Mouse (Mus musculus) myocyte (in vitro differentiated cells): Measurements from ENCODE around the gene Lrrc10b.

Experiments used
- E2F4 ChIP-seq: IDR thresholded peaks from one replicate; pipeline ENCODE4 v1.6.1; 2011; ENCODE audit warnings: mild to moderate bottlenecking, control low read depth, moderate library complexity; ENCODE audit not compliant: insufficient read depth
- MAX ChIP-seq: IDR thresholded peaks from one replicate; pipeline ENCODE4 v1.6.1; 2011; ENCODE audit warnings: low read depth, mild to moderate bottlenecking, control low read depth
- MYOD1 ChIP-seq, 3 experiments: IDR thresholded peaks; one replicate each; pipeline ENCODE4 v1.6.1; 2011; ENCODE audit warnings: control low read depth in 2 of 3, low read depth in 2 of 3, mild to moderate bottlenecking in 2 of 3, moderate library complexity in 1 of 3; ENCODE audit not compliant: insufficient read length in 2 of 3, control insufficient read depth in 1 of 3
- MYOG ChIP-seq, 3 experiments: IDR thresholded peaks; one replicate each; pipeline ENCODE4 v1.6.1; 2011; ENCODE audit warnings: control low read depth in 2 of 3, low read depth in 2 of 3, mild to moderate bottlenecking in 2 of 3; ENCODE audit not compliant: insufficient read length in 2 of 3, control insufficient read depth in 1 of 3, insufficient read depth in 1 of 3
- POLR2A ChIP-seq: IDR thresholded peaks from one replicate; pipeline ENCODE4 v1.6.1; 2011; ENCODE audit warnings: low read depth, mild to moderate bottlenecking, control low read depth, moderate library complexity; ENCODE audit not compliant: insufficient read length
- POLR2AphosphoS2 ChIP-seq: IDR thresholded peaks from one replicate; pipeline ENCODE4 v1.6.1; 2011; ENCODE audit warnings: low read depth, control low read depth; ENCODE audit not compliant: insufficient read length
- SRF ChIP-seq: IDR thresholded peaks from one replicate; pipeline ENCODE4 v1.6.1; 2011; ENCODE audit warnings: low read depth; ENCODE audit not compliant: control insufficient read depth, insufficient read length
- TCF12 ChIP-seq: IDR thresholded peaks from one replicate; pipeline ENCODE4 v1.6.1; 2011; ENCODE audit warnings: mild to moderate bottlenecking, control low read depth; ENCODE audit not compliant: poor library complexity, insufficient read depth, severe bottlenecking
- TCF3 ChIP-seq: IDR thresholded peaks from one replicate; pipeline ENCODE4 v1.6.1; 2011; ENCODE audit warnings: low read depth, control low read depth; ENCODE audit not compliant: insufficient read length
- USF1 ChIP-seq: IDR thresholded peaks from one replicate; pipeline ENCODE4 v1.6.1; 2011; ENCODE audit warnings: low read depth, mild to moderate bottlenecking, control low read depth, moderate library complexity

DNA sequence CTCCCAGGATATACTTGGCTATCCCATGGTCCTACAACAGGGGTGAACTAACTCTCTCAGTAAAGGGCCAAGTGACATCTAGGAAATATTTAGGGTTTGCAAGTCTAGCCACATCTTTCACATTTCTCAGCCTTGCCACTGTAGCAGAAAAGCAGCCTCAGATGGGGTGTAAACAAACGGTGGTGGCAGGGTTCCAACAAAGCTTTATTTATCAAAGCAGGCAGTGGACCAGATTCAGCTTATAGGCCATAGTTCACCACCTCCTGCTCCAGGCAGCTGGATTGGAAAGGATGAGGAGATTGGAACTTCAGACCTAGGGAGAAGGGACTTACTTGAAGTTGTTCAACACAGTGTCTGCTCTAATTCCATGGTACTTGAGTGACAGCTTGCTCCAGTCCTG is 32.5 kb downstream of the Lrrc10b start:
- TF ChIP-seq USF1 = no peak
- TF ChIP-seq POLR2A = no peak
- no peak for TF ChIP-seq E2F4
- no peak for TF ChIP-seq MAX
- no peak for TF ChIP-seq POLR2AphosphoS2
- no peak for TF ChIP-seq MYOG (IDR thresholded peaks at IDR 0.05; ENCODE audit: control insufficient read depth in 1 of 3, insufficient read depth in 1 of 3, insufficient read length in 2 of 3, low read depth in 2 of 3)
- no peak for TF ChIP-seq MYOD1 (IDR thresholded peaks at IDR 0.05; ENCODE audit: control insufficient read depth in 1 of 3, insufficient read length in 2 of 3, low read depth in 2 of 3)
- TF ChIP-seq TCF3 = no peak
- TF ChIP-seq SRF = no peak
- no peak for TF ChIP-seq TCF12
